Mouse (Mus musculus) heart, postnatal 4 days (tissue): ENCODE results near the gene Psmg4. TPM values are rescaled to one million over a fixed set of nuclear protein-coding genes. Genes with fewer than 3 reads are reported as not detected.
A peak's percentile ranks its signal among the peaks of the same experiment; 100 is the strongest.

Experiments used
- DNase-seq: peaks from one replicate; pipeline ENCODE4 v3.0.0; 2021
- total RNA-seq, 2 experiments: library from RNA; stranded (reverse); gene quantifications; 2 replicates each; pipeline ENCODE4 v1.2.3; 2021

Gene Psmg4
- 10 to 100 TPM; 41.1 to 41.3 TPM for total RNA-seq

DNA sequence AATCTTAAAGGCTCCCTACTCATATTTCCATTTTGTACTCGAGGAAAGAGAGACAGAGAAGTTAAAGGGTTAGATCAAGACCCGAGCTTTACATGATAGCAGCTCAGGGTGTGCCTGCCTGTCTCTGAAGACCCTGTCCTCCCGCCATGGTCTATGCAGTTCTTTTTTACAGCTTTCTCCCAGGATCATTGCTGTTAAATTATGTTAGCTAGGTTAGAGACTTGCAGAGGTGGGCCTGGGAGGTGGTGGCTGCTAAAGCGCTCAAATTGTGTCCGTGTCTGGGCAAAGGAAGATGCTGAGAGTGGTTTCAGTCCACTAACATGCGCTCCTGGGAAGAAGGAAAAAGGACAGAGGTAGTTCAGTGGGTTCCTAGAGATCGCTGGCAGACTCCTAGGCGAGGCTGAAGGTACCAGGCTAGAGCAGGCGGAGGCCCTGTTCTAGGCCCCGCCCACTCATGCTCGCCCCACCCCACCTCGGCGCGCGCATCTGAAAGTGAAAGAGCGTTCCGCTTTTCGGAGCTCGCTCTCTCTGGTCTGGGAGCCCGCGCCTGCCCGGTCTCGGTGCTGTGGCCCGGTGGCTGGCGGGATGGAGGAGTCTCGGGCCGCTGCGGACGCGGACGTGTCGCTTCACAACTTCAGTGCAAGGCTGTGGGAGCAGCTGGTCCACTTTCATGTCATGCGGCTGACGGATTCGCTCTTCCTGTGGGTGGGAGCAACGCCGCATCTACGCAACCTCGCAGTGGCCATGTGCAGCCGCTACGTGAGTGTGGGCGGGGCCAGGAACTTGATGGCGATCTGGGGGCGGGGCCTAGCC is at the start of gene Psmg4:
Gene Psmg4 (plus strand): TSS at position 474 of the 813 bp plus-strand sequence.
- peak; percentile 95 for DNase-seq

DNA sequence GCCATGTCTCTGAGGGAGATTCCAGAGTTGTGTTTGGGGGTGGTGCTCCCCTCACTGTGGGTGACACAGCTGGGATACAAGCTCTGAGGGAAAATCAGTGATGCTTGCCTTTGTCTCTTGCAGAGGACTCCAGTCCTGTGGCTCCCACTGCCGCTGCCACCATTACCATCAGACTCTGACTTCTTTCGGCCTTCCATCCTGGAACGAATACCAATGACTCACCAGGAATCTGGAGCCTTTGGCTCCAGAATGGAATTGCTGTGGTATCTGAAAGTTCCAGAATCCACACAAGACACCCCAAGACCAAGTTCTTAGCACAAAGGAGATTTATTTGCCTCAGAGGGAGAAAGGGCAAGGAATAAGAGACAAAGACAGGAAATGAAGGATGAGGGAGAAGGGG is 49.7 kb upstream of the Psmg4 start:
- no peak for DNase-seq

DNA sequence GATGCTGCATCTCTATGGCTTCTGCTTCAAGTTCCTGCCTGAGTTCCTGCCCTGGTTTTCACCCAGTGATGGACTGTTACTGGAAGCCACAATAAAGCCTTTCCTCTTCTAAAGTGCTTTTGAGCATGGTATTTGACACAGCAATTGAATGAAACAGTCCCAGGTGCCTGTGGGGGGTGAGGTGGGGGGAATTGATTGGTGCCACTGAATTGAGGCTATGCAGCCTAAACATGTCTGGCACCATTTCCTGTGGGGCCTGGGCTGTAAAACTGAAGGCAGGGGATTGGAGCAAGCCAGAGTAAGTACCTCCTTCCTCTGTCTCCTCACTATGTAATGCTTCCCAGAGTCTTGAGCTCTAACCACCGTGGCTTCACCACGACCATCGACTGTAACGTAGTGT is 48.1 kb upstream of the Psmg4 start:
- DNase-seq: no peak

DNA sequence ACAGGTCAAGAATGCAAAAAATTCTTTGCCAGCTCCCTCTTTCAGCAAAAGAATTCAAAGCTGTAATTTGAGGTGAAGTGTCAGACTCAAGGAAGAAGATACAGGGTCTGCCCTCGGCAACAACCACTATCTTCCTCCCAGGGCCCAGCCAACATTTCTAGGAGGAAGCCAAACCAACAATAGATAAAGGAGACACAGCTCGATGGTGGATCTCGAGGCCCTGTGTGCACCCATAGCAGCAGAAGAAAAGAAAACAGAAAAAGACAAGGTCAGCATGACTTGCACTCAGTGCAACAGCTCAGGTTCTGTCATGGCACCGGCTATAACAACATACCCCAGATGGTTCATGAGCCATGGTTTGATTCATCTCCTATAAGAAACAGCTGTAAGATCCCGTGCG is 46.3 kb upstream of the Psmg4 start:
- DNase-seq: no peak

DNA sequence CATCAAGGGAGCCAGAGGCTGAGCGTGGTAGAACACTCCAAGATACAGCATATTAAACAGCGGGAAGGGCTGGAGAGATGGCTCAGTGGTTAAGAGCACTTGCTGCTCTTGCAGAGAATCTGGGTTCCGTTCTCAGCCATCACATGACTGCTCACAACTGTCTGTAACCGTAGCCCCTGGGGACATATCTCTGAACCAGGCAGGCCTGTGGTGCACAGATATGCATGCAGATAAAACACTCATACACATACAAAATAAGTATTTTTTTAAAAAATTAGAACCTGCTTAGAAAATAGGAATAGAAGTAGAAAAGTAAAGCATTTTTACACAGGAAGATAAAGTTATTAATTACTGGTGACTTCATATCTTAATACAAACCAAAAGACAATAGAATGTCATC is 43.9 kb upstream of the Psmg4 start:
- DNase-seq: no peak

DNA sequence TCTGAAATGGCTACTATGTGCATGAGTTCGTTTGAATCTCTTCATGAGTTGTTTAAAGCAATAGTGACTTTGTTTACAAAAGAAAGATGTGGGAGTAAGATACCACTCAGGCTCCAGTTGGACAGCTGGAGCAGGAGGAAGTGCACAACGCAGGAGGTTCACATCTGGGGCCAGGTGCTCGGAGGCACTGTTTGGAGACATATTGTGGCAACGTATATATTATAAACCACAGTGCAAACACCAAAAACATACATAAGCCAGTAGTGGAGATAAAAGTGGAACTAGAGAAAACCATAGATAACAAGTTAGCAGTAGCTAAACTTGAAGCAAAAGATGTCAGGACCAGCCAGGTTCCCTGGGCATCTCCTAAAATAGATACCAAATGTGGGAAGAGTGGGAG is 43.4 kb upstream of the Psmg4 start:
- DNase-seq: no peak

- no peak for DNase-seq
These were observed 42.2 kb upstream of the Psmg4 start for GRCm38 (mm10) chr13:34120536-34120935.

GRCm38 (mm10) chr13:34125711-34126110 is 37.1 kb upstream of the Psmg4 start:
- DNase-seq: peak; percentile 65

GRCm38 (mm10) chr13:34128276-34129114 is 34.3 kb upstream of the Psmg4 start:
- DNase-seq: no peak

DNA sequence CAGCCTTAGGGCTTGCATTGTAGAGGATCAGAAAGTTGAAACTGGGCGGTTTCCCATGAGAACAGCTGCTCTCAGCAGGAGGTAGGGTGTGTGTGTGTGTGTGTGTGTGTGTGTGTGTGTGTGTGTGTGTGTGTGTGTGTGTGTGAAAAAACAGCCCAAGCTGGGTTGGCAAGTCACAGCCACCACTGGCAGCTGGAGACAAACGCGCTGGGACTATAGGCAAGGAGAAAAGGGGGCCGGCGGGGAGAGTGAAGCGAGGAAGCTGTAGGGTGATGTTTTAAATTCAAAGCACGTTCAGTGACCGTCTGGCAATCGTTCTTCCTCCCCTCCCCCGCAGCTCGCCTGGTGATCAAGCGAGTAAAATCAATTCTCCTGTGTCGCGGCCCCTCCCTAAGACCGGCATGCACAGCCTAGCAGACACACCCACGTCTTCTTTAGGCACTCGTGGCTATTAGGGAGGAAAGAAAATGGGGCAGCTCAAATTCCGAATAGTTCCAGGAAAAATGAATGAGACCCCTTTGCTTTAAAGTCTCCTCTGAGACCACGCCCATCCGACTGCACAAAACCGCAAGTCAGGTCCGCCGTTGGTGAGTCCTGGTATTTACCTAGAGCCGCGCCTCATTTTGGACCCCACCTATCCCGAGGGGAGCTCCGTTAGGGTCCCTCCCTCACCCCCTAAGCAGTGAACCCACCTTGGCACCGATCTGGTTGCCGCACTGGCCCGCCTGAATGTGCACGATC is 33.1 kb upstream of the Psmg4 start:
- DNase-seq: peak; percentile 51

DNA sequence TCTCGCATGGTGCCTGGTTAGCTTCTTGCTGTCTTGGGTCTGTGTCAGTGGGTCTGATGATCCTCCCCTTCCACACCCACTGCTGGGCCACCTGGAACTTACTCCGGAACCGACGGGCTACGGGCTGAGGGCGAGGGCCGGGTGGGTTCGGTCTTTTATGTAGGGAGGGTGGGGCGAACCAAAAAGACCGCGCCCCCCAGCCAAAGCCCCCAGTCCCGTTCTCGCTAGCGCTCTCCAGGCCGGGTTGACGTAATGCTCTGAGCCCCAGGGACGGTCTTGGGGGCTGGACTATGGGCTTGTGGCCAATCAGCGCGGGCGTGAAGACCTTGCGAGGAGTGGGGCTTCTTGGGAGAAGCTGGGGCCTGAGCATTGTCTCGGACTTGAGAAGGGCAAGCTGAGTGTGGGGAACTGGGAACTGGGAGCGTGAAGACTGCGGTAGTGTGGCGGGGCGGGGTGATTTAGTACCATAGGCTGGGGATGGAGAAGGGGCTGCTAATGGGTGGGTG is 32.5 kb upstream of the Psmg4 start, which contains the start of gene Tubb2b:
Gene Tubb2b (minus strand): TSS at position 241 of the 506 bp plus-strand sequence.
- peak; percentile 89 for DNase-seq

DNA sequence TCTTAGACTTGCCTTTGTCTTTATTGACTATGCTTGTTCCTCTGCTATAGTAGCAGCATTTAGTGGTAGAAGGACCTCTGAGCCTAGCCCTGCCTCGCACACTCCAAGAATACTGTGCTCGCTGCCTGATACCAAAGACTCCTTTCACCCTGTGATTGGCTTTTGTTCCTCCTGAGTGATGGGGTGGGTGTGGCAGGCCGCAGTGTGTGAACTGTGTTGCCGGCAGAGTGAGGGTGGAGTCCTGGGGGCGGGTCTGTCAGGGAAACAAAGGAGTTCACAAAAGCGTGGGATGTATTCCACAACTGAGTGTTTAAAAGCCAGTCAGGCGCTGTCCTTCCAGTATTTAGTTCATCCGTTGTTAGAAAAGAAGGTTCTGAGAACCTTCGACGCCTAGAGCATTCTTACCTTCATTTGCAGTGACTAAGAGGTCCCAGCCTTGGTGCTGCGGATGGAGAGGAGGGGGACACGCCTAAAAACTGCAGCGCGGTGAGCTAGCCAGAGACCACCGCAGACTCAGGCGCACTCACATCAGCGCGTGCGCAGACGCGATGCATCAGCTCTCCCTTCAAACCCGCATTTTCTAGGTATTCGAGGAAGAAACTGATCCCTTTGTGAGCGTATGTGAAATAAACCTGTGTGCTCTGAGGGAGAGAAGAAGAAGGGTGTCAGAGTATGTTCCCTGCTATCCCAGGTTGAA is 31.6 kb upstream of the Psmg4 start:
- DNase-seq: peak; percentile 57

DNA sequence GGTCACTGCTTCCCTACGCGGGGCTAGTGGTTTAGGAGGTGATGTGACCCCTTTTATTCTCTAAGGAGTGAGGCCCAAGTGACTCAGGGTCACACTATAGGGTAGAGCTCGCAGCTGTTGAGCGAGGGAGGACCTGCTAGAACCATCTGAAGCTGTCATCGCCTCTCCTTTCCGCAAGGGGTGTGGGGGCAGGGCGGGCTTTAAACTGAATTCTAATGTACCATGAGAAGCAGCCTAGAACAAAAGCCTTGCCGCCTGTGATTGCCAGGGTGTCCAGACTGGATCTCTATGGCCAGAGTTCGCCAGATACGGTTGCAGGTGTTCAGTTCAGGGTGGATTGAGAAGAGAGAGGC is 31.1 kb upstream of the Psmg4 start:
- DNase-seq: peak; percentile 67

DNA sequence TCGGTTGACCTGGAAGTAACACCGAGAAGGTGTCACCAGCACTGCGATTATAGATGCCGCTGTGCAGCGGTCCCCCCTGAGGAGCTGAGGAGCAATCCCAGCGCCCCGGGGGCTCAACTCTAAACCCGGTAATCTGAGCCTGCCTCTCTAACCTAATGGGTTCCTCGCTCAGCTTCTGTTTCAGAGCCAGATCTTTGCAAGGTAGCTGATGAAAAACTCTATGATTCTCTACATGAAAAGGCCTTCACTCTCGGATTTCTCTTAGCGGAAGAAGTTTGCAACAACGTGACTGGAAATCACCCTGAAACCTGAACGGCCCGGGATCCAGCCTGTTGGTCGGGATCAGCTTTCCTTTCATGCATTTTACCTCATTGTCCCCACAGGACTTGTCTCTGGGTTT is 30.5 kb upstream of the Psmg4 start:
- no peak for DNase-seq

DNA sequence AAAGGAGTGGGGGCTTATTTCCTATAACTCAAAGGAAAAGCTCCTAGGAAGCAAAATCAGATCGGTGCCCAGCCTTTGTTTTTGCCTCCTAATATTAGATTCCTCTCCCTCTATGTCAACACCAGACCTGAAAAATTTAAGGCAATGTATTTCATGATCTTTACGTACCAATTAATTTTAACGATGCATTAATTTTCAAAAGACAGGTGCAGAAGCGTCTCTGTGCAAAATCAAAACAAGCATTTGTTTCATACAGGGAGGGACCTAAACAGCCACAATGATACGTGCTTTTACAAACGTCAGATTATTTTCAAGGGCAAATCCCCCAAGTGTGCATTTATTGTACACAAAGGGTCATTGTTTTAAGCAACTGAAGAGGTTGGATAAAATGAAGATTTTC is 29.9 kb upstream of the Psmg4 start:
- DNase-seq: no peak

DNA sequence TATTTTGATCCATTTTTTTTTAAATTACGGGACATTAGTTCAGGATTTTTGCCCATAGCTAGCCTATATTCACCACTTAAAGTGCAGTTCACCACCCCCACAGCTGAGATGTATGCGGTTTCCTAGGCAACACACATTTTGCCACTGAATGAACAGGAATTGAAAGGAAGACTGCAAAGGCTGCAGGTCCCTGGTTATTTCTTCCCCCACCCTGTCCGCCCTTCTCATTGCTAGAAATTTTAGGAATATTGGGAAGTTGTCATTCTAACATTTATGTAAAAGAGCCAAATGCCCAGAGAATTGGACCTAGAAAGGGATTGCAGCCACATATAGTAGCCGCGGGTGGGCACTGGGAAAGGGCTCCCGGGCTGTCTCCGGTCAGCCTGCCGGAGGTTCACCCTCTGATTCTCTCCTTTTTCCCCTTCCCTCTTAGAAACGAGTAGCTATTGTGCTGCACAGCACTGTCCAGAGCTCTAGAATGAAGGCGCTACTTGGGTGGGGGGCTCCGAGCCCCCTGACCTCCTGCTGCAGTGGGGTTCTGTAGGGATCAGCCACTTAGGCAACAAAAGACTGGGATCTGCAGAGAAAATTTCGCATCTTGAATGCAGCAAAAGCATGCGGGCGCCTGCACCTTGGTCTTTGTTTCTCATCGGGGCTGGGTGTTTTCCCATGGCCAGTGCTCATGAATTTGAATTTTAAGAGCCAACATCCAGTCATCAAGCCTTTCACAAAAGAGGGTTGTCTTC is 29.3 kb upstream of the Psmg4 start:
- DNase-seq: no peak

- no peak for DNase-seq
These were observed 28.5 kb upstream of the Psmg4 start for GRCm38 (mm10) chr13:34134276-34134675.

- DNase-seq: peak; percentile 34
These were observed 26.2 kb upstream of the Psmg4 start for GRCm38 (mm10) chr13:34136605-34137004.

DNA sequence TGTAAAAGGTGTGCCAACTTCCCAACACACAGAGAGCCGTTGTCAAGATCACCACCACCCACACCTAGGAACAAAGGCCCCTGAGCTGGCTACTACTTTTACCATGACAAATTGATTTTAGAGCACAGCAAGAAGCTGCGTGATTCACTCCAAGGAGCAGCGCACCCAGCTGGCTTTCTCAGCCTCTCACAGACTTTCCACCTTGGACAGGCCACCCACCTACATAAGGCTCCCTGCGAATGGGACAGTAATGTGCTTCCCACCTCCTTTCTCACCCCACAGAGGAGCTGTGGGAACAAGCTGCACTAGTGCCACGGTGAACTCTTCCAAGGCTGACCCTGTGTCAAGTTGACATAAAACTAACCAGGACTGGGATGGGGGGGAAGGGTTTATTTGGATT is 19.4 kb upstream of the Psmg4 start:
- DNase-seq: no peak

DNA sequence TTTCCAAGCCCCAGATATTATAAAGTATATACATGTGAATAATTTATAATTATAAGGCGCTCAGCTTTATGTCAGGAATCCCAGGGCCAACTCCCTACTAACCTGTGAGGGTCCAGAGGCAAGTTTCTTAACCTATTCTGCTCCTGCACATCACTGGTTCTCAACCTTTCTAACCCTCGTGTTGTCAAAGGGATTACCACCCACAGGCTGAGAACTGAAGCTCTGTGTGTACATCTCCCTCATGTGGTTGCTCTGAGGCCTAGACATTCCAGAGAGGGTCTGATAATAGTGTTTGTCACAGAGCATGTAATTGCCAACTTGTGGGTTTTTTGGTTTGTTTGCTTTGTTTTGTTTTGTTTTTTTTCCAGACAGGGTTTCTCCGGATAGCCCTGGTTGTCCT is 15.8 kb upstream of the Psmg4 start:
- no peak for DNase-seq

GRCm38 (mm10) chr13:34148181-34148580 is 14.6 kb upstream of the Psmg4 start:
- DNase-seq: peak; percentile 8
